Mouse (Mus musculus): Measurements from ENCODE around the gene Sec14l4. TPM values are rescaled to one million over a fixed set of nuclear protein-coding genes. Genes with fewer than 3 reads are reported as not detected.

The Sec14l4 gene
- 0.11 TPM for polyA plus RNA-seq (2017; shearing (Covaris generic))

DNA sequence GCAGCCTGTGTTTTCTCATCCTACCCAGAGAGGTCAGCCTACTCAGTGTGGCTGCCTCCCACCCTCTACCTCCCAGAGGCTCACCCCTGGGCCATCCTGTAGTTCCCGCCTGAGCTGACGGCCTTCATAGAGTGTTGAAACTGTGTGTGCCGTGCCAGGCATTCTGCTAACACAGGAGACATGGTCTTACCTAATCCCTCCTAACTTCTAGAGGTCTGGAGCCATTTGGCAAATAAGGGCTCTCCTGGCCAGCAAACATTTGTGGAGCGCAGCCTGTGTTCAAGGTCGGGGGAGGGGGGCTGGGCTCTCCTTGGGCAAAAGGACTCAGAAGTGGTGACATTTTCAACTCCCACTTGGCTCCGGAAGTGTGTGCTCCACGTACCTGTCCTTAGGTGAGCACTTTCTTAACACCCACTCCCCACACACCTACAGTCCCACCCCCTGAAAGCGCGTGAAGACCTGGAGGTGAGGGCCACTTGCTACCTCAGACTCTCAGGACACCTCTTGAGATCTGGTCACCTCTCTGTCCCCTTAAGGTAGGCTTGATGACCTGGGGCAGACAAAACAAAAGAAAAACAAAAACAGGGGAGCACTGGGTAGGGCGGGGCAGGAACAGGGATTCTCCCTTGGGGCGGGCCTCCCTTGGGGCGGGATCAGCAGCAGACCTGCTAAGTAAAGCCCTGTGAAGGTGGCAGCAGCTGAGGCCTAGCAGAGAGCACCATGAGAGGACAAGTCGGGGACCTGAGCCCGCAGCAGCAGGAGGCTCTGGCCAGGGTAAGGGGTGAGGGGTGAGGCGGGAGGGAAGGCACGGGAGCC, at the start of gene Sec14l4:
Sec14l4 (plus strand) TSS at position 337 of the 816 bp plus-strand sequence.

DNA sequence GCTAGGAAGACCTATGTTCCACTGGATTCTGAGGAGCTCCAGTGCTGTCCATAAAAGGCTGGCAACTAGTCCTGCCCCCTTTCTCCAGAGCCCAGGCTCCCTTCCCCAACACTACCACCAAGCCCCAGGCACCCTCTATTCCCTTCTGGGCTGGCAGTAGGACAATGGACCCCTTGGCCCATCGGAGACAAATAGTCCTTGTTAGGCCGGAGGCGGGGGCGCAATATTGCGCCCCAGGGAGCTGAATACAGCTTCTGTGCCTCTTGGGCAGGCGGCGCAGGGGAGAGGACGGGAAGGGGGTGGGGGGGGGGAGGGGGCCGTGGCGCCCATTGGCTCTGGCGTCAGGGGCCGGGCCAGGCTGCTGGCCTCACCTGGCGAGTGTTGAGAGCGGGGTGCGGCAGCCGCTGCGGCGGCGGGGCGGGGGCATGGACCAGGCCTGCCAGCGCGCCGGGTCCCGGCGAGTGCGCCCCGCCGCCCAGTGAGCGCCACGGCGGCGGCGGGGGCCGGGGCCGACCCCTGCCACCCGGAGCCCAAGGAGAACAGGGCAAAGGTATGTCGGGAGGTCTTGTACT, 47.9 kb upstream of the Sec14l4 start, which contains the start of gene Gal3st1:
Gal3st1 (plus strand) TSS at position 346 of the 572 bp plus-strand sequence.

DNA sequence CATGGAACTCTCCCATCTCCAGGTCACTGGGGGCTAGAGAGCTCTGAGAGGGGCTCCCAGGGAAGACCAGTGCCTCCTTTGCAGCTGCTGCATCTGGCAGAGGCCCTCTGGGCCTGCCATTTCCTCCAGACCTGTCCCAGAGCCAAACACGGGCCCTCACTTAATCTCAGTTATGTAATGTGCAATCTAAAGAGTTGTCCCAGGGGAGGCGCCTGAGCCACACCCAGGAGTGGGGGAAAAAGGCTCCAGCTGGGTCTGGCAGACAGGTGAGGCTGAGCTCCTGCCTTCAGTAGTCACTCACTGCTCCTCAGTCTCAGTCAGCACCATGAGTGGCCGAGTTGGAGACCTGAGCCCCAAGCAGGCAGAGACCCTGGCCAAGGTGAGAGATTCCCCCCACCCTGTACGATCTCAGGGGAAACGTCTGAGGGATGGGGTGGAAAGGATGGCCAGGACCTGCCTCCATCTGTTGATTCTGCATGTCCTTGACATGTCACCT, 33.4 kb downstream of the Sec14l4 start, which contains the start of gene Sec14l3:
Sec14l3 (plus strand) TSS at position 215 of the 496 bp plus-strand sequence.

DNA sequence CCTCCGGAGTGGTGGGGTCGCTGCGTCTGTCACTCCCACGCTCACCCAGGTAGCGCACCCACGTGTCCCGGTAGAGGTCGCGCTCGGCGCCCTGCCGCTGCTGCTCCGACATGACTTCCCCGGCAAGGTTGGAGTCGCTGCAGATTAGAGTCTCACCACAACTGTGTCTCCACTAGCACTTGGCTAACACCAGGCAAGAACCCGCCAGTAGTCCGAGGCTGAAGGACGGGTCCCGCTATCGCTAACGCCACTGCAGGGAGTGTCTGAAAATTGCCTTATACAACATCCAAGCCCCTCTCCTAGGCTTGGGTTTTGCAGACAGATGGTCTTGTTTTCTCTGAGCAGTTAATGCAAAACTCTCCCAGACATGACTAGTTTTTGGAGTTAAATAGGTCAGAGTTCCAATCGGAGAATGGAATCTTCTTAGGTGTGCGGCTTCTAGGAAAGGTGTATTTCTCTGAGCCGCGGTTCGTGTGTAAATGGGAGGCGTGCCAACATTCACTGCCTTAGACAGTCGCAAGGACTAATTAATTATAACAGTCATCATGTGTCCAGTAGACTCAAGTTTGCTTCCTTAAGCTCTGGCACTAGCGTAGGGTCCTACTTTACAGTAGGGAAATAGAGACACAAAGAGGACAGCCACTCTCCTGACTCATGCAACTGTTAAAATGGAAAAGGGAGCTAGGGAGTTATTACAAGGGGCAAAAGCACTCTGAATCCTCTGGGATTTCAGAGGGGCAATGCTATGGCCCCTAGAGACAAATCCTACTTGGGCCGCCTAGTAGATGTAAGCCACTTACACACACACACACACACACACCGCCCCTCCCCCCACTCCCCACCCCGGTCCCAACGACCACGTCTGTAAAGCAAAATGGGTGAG, 64.2 kb downstream of the Sec14l4 start, which contains the start of gene Mtfp1:
Mtfp1 (minus strand) TSS at position 275 of the 883 bp plus-strand sequence.

Other genes with a start within 250 kb of the Sec14l4 start
- gene Osbp2, start 167.6 kb upstream of the Sec14l4 start, polyA plus RNA-seq (2017; shearing (Covaris generic)): not detected
- not detected for gene 4921536K21Rik, start 136.4 kb upstream of the Sec14l4 start, polyA plus RNA-seq (2017; shearing (Covaris generic))
- 1.1 TPM for gene Dusp18, start 136.2 kb upstream of the Sec14l4 start, polyA plus RNA-seq (2017; shearing (Covaris generic))
- 2.7 TPM for gene Slc35e4, start 116.8 kb upstream of the Sec14l4 start, polyA plus RNA-seq (2017; shearing (Covaris generic))
- 17.8 TPM for gene Tcn2, start 99.3 kb upstream of the Sec14l4 start, polyA plus RNA-seq (2017; shearing (Covaris generic))
- 57.1 TPM for gene Pes1, start 67.5 kb upstream of the Sec14l4 start, polyA plus RNA-seq (2017; shearing (Covaris generic))
- 0.45 TPM for gene 4930556J24Rik, start 54.7 kb upstream of the Sec14l4 start, polyA plus RNA-seq (2017; shearing (Covaris generic))
- gene Gal3st1, start 47.8 kb upstream of the Sec14l4 start, polyA plus RNA-seq (2017; shearing (Covaris generic)): not detected
- 0.62 TPM for gene Sec14l3, start 33.4 kb downstream of the Sec14l4 start, polyA plus RNA-seq (2017; shearing (Covaris generic))
- 0.63 TPM for gene Mtfp1, start 64.0 kb downstream of the Sec14l4 start, polyA plus RNA-seq (2017; shearing (Covaris generic))
- 0.62 TPM for gene Sec14l2, start 92.0 kb downstream of the Sec14l4 start, polyA plus RNA-seq (2017; shearing (Covaris generic))
- 27.5 TPM for gene Rnf215, start 103.7 kb downstream of the Sec14l4 start, polyA plus RNA-seq (2017; shearing (Covaris generic))
- 7.3 TPM for gene Ccdc157, start 128.8 kb downstream of the Sec14l4 start, polyA plus RNA-seq (2017; shearing (Covaris generic))
- 38.1 TPM for gene Sf3a1, start 128.9 kb downstream of the Sec14l4 start, polyA plus RNA-seq (2017; shearing (Covaris generic))
- 93.1 TPM for gene Tbc1d10a, start 155.3 kb downstream of the Sec14l4 start, polyA plus RNA-seq (2017; shearing (Covaris generic))
- gene Castor1, start 186.8 kb downstream of the Sec14l4 start, polyA plus RNA-seq (2017; shearing (Covaris generic)): 25.3 TPM
- gene Osm, start 205.0 kb downstream of the Sec14l4 start, polyA plus RNA-seq (2017; shearing (Covaris generic)): 7.5 TPM
- gene Lif, start 226.1 kb downstream of the Sec14l4 start, polyA plus RNA-seq (2017; shearing (Covaris generic)): 3.1 TPM

Measured in effector memory CD4-positive, alpha-beta T cell, adult 7 months (primary cell).